Mouse (Mus musculus) cerebellum, adult 2 months (tissue): Measurements from ENCODE around the gene Abca1.

Source experiments
- CTCF ChIP-seq: fragments of 200-500 bp; IDR thresholded peaks from 2 replicates; pipeline ENCODE4 v1.5.1; 2011; ENCODE audit warnings: low read depth, mild to moderate bottlenecking, control low read depth, low read length, moderate library complexity, borderline replicate concordance; ENCODE audit not compliant: insufficient read depth
- POLR2A ChIP-seq: fragments of 200-500 bp; IDR thresholded peaks from 2 replicates; pipeline ENCODE4 v1.6.1; 2011; ENCODE audit warnings: low read length, control low read depth, borderline replicate concordance; ENCODE audit not compliant: insufficient read depth

DNA sequence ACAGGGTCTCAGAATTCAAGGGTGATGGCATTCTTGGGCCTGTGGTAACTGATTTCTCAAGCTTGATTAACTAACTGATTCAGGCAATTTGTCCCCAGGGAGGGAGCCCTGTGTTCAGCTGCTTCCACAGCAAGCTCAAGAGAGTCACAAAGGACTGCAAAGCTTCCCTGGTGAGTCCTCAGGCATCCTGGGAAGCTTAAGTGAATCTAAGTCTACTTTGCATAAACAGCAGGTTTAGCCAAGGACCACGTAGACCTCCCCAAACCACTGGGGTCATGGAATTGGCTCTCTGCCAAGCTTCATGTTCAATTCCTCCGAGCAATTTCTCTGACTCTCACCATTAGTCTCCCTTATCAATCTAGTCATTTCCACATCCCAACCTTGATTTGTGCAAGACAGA, 12.2 kb downstream of the Abca1 start:
- no peak for TF ChIP-seq CTCF
- TF ChIP-seq POLR2A, result no peak
